Mouse (Mus musculus) olfactory bulb, adult 2 months (tissue): ENCODE measurements around the gene Rbm4b.

Experiments used
- CTCF ChIP-seq: fragments of 200-500 bp; IDR thresholded peaks from 2 replicates; pipeline ENCODE4 v1.5.1; 2012; ENCODE audit warnings: low read depth, mild to moderate bottlenecking, low read length, moderate library complexity; ENCODE audit not compliant: insufficient read depth
- POLR2A ChIP-seq: fragments of 200-500 bp; IDR thresholded peaks from 2 replicates; pipeline ENCODE4 v1.6.1; 2012; ENCODE audit warnings: mild to moderate bottlenecking, low read depth, low read length, moderate library complexity; ENCODE audit not compliant: insufficient read depth

DNA sequence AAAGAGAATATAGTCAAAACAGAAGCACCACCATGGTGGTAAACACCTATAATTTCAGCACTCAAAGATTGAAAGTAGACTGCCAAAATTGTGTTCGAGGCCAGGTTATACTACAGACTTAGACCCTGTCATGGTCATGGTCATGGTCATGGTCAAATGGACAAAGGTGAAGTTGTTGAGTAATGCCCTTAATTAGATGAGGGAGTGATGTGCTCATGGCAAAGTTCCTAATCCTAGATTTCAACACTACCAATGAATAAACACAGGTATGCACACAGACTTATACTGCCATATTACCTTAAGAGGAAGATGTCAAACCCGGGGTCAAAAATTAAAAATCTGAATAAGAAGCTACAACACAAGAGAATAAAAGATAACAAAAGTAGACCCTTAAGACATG, 30.0 kb downstream of the Rbm4b start:
- TF ChIP-seq CTCF (no peak), POLR2A (no peak)
